Mouse (Mus musculus) liver, postnatal 0 days (tissue): ENCODE measurements around the gene Hoxa1.

Source experiments
- CTCF ChIP-seq: sonication (generic); IDR thresholded peaks from 2 replicates; pipeline ENCODE4 v1.5.1; 2016; ENCODE audit warnings: antibody characterized with exemption, low read depth
- EP300 ChIP-seq: IDR thresholded peaks from 2 replicates; pipeline ENCODE4 v1.6.1; 2016; ENCODE audit warnings: antibody characterized with exemption, low read depth, mild to moderate bottlenecking

- TF ChIP-seq EP300 (no peak), CTCF (no peak)
These were observed 17.7 kb upstream of the Hoxa1 start for GRCm38 (mm10) chr6:52175864-52176263.
